Mouse (Mus musculus) hindbrain, embryonic 13.5 days (tissue): ENCODE data around the gene Cby3. TPM values are rescaled to one million over a fixed set of nuclear protein-coding genes. Genes with fewer than 3 reads are reported as not detected.
A peak's percentile ranks its signal among the peaks of the same experiment; 100 is the strongest.

ENCODE experiments used
- ATAC-seq: fragments of 200-750 bp; cut with Nextera tagmentation; 2 replicates; pipeline ENCODE4 v1.8.0; 2017; ENCODE audit warnings: moderate TSS enrichment; ENCODE audit not compliant: low FRiP score
- H3K27ac ChIP-seq: fragments of 300-500 bp; sonication (generic); 2 replicates; pipeline ENCODE4 v1.5.1; 2015; ENCODE audit warnings: inconsistent platforms, mild to moderate bottlenecking, moderate library complexity
- H3K27me3 ChIP-seq: fragments of 300-500 bp; sonication (generic); 2 replicates; pipeline ENCODE4 v1.6.1; 2015; ENCODE audit warnings: mild to moderate bottlenecking, inconsistent platforms
- H3K36me3 ChIP-seq: fragments of 300-500 bp; sonication (generic); 2 replicates; pipeline ENCODE4 v1.6.1; 2015; ENCODE audit warnings: mild to moderate bottlenecking, inconsistent platforms
- H3K4me1 ChIP-seq: fragments of 300-500 bp; sonication (generic); replicated peaks from 2 replicates; pipeline ENCODE4 v1.6.1; 2015; ENCODE audit warnings: inconsistent platforms
- H3K4me2 ChIP-seq: fragments of 300-500 bp; sonication (generic); 2 replicates; pipeline ENCODE4 v1.6.1; 2015; ENCODE audit warnings: inconsistent platforms, mild to moderate bottlenecking, moderate library complexity
- H3K4me3 ChIP-seq: fragments of 300-500 bp; sonication (generic); 2 replicates; pipeline ENCODE4 v1.5.1; 2015; ENCODE audit warnings: mild to moderate bottlenecking, inconsistent platforms
- H3K9ac ChIP-seq: fragments of 300-500 bp; sonication (generic); 2 replicates; pipeline ENCODE4 v1.6.1; 2015; ENCODE audit warnings: mild to moderate bottlenecking, inconsistent platforms
- H3K9me3 ChIP-seq: fragments of 300-500 bp; sonication (generic); 2 replicates; pipeline ENCODE4 v1.6.1; 2016; ENCODE audit warnings: inconsistent platforms
- WGBS: fragments of 180-500 bp; shearing (Covaris S2); methylation state at CpG from one replicate; pipeline ENCODE4 v1.1.7; 2015; 5-methylcytosine and 5-hydroxymethylcytosine counted together
- polyA plus RNA-seq: library from polyadenylated mRNA; unstranded; fragments of >200 nt; fragmentation: Nextera tagmentation; extraction: Ambion mirVana; gene quantifications from 2 replicates; pipeline ENCODE4 v1.2.1, GENCODE M21; 2015

Gene Cby3
- polyA plus RNA-seq, 1 experiment from 2014 or later = 0.75 TPM

GRCm38 (mm10) chr11:50379023-50379752 is 24.9 kb downstream of the Cby3 start:
- Histone ChIP-seq H3K9me3 (no peaks in the 10 kb centered on the region), H3K4me3 (peak overlapping the region; percentile 97), H3K27me3 (no peaks in the 10 kb centered on the region), H3K4me2 (peak overlapping the region; percentile 81), H3K36me3 (peaks cover 27% of the 10 kb centered on the region), H3K27ac (no peak overlapping the region), H3K9ac (peak overlapping the region; percentile 99), H3K4me1 (peaks cover 26% of the 10 kb centered on the region)
- no peak for ATAC-seq
- 67% methylated on average over 12 of the region's 12 CpGs for WGBS

DNA sequence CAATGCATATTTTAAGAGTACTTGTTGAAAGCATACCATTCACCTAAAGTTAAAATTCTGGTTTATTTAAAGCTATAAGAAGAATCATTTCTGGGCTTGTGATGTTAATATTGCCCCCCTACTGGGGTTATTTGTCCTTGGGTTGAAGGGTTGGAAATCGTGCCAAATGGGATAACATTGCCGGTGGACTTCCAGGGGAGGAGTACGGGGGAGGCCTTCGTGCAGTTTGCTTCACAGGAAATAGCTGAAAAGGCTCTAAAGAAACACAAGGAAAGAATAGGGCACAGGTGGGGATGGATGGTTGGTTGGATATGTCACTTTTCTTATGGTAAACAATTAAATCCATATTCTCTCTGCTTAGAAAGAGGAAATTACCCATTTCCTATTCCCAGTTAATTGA is 27.0 kb downstream of the Cby3 start:
- Histone ChIP-seq H3K9me3 (no peaks in the 10 kb centered on the region), H3K27me3 (no peaks in the 10 kb centered on the region), H3K36me3 (peaks cover 40% of the 10 kb centered on the region), H3K4me2 (peak overlapping the region; percentile 57), H3K4me3 (peak overlapping the region; percentile 34), H3K9ac (no peak overlapping the region), H3K4me1 (peaks cover 23% of the 10 kb centered on the region), H3K27ac (no peak overlapping the region)
- ATAC-seq = no peak
- 27% methylated on average over 4 of the region's 4 CpGs for WGBS

- peaks cover 81% of the 10 kb centered on the region for H3K36me3 ChIP-seq
- H3K4me3 ChIP-seq = no peak overlapping the region
- H3K9ac ChIP-seq = no peak overlapping the region
- no peak for ATAC-seq
- no peaks in the 10 kb centered on the region for H3K9me3 ChIP-seq
- WGBS = 80% methylated on average over 3 of the region's 3 CpGs
- no peak overlapping the region for H3K27ac ChIP-seq
- no peak overlapping the region for H3K4me2 ChIP-seq
- no peaks in the 10 kb centered on the region; the same call in 1 of the 2 replicates for H3K4me1 ChIP-seq
- H3K27me3 ChIP-seq = no peaks in the 10 kb centered on the region
Measured at GRCm38 (mm10) chr11:50387167-50387679, 33.0 kb downstream of the Cby3 start.

- Histone ChIP-seq H3K4me1 (no peaks in the 10 kb centered on the region), H3K27ac (no peak overlapping the region), H3K27me3 (no peaks in the 10 kb centered on the region), H3K36me3 (peaks cover 82% of the 10 kb centered on the region), H3K9me3 (no peaks in the 10 kb centered on the region), H3K4me2 (no peak overlapping the region), H3K9ac (no peak overlapping the region), H3K4me3 (no peak overlapping the region)
- ATAC-seq = 0 out of 2 replicates have a peak, but pooled peaks have one; percentile 5
- WGBS = 97% methylated on average over 4 of the region's 4 CpGs
Measured at GRCm38 (mm10) chr11:50387697-50388096, 33.4 kb downstream of the Cby3 start.

DNA sequence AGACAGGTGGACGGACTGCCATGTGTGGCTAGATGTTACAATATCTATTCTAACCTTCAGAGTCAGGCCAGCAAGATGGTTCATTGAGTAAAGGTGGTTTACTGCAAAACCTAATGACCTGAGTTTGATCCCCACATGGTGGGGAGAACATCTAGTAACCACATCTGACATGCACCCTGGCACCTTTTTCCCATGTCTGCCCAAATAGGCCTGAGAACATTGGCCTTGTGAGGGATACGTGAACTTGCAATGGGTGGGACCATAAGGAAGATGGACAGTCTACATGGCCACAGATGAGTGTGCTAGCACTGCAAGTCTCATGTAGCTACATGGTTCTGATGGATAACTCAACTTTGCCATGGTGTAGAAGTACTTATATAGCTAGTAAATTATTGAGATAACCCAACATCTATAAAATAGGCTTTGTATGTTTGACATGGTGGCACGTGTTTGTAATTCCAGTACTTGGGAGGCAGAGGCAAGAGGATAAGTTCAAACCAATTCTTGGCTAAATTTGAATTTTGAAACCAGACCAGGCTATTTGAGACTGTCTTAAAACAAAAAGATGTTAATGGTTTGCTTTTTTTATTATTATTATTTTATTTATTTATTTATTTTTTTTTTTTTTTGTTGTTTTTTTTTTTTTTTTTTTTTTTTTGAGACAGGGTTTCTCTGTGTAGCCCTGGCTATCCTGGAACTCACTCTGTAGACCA is 34.1 kb downstream of the Cby3 start:
- no peaks in the 10 kb centered on the region for H3K27me3 ChIP-seq
- H3K4me2 ChIP-seq = no peak overlapping the region
- no peaks in the 10 kb centered on the region for H3K9me3 ChIP-seq
- no peak overlapping the region for H3K27ac ChIP-seq
- 94% methylated on average over 3 of the region's 3 CpGs for WGBS
- H3K4me1 ChIP-seq = no peaks in the 10 kb centered on the region
- H3K36me3 ChIP-seq = peaks cover 82% of the 10 kb centered on the region
- ATAC-seq = 0 out of 2 replicates have a peak, but pooled peaks have one; percentile 16
- no peak overlapping the region for H3K4me3 ChIP-seq
- no peak overlapping the region for H3K9ac ChIP-seq

DNA sequence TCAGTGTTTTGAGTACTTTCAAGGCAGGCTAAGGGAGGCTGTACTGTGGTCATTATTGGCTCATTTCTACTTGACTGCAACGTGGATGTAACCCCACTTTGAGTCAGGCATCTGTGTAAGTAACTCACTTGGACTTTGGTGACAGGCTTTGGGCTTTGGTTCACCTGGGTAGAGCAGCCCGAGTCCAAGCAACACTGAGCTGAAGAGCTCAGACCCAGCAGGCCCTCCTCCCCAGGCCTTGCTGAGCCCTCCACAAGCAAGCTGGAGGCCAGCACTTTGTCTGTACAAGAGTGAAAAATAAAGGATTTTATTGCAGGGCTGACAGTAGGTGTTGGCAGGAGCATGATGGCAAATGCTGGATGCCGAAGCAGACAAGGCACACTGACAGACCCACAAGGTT is 34.7 kb downstream of the Cby3 start:
- Histone ChIP-seq H3K9me3 (no peaks in the 10 kb centered on the region), H3K9ac (no peak overlapping the region), H3K36me3 (peaks cover 86% of the 10 kb centered on the region), H3K27ac (0 out of 2 replicates have a peak overlapping the region, but pooled peaks have one; percentile 18), H3K27me3 (no peaks in the 10 kb centered on the region), H3K4me3 (no peak overlapping the region), H3K4me2 (no peak overlapping the region), H3K4me1 (no peaks in the 10 kb centered on the region)
- no peak for ATAC-seq
- WGBS = 79% methylated on average over 3 of the region's 3 CpGs

DNA sequence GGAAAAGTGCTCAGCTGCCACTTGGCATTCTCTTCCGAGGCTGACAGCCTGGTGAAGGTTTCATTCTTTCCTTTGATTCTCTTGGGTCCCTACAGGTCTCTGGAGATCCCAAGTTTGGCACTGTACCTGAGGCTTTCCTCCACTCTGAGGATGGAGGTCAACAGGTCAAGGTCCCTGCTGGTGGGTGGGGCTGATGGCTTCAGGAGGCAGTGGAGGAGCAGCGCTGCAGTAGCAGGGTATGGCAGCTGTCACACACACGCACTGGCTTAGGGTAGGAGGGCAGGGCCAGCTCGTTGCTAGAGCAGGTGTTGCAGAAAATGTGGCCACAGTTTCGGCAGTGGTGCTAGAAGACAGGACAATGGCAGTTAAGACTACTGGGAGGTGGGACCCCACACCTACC is 35.4 kb downstream of the Cby3 start:
- H3K27me3 ChIP-seq = no peaks in the 10 kb centered on the region
- no peak overlapping the region for H3K9ac ChIP-seq
- peaks cover 89% of the 10 kb centered on the region for H3K36me3 ChIP-seq
- no peak overlapping the region for H3K27ac ChIP-seq
- H3K4me3 ChIP-seq = no peak overlapping the region
- no peak for ATAC-seq
- no peaks in the 10 kb centered on the region for H3K9me3 ChIP-seq
- H3K4me1 ChIP-seq = no peaks in the 10 kb centered on the region
- 76% methylated on average over 5 of the region's 5 CpGs for WGBS
- H3K4me2 ChIP-seq = no peak overlapping the region

- Histone ChIP-seq H3K4me1 (no peaks in the 10 kb centered on the region), H3K4me3 (no peak overlapping the region), H3K27me3 (no peaks in the 10 kb centered on the region), H3K9me3 (no peaks in the 10 kb centered on the region), H3K9ac (no peak overlapping the region), H3K36me3 (peaks cover 90% of the 10 kb centered on the region), H3K27ac (no peak overlapping the region), H3K4me2 (no peak overlapping the region)
- ATAC-seq = no peak
- 90% methylated on average over 4 of the region's 4 CpGs for WGBS
Measured at GRCm38 (mm10) chr11:50391272-50391960, 37.2 kb downstream of the Cby3 start.

- no peak overlapping the region for H3K4me3 ChIP-seq
- H3K27me3 ChIP-seq = no peaks in the 10 kb centered on the region
- 92% methylated on average over 6 of the region's 6 CpGs for WGBS
- peaks cover 90% of the 10 kb centered on the region for H3K36me3 ChIP-seq
- H3K9ac ChIP-seq = no peak overlapping the region
- H3K4me1 ChIP-seq = no peaks in the 10 kb centered on the region
- no peak overlapping the region for H3K4me2 ChIP-seq
- H3K27ac ChIP-seq = no peak overlapping the region
- no peaks in the 10 kb centered on the region for H3K9me3 ChIP-seq
- ATAC-seq = no peak
Measured at GRCm38 (mm10) chr11:50393306-50393705, 39.0 kb downstream of the Cby3 start.

- Histone ChIP-seq H3K27me3 (no peaks in the 10 kb centered on the region), H3K4me3 (no peak overlapping the region), H3K36me3 (peaks cover 92% of the 10 kb centered on the region), H3K4me1 (no peaks in the 10 kb centered on the region), H3K9ac (no peak overlapping the region), H3K9me3 (no peaks in the 10 kb centered on the region), H3K4me2 (no peak overlapping the region), H3K27ac (no peak overlapping the region)
- ATAC-seq = no peak
- WGBS = 92% methylated on average over 7 of the region's 7 CpGs
Measured at GRCm38 (mm10) chr11:50394731-50395130, 40.5 kb downstream of the Cby3 start.

DNA sequence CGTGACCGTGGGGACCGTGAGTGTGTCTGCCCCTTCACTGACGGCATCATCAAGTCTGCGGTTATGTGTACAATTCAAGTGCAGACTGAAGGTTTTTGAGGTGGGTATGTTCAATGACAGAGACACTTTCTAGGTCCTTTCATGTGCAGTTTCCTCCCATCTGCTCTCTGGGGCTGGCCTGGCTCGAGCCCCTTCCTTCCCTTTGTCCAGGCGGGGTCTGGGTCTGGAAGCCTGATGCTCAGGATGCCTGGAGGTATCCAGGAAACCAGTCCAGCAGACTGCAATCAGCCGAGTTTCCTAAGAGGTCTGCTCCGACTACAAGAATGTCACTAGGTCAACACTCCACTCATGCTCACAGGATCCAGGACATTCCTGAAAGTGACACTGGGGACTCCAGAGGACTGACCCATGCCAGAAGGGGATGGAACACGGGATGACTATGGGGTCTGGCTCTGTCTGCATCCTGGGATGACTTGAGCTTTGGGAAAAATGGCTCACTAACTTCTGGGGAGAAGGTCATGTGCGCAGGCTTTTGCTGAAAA is 42.6 kb downstream of the Cby3 start:
- Histone ChIP-seq H3K4me1 (no peaks in the 10 kb centered on the region), H3K27ac (no peak overlapping the region), H3K4me3 (no peak overlapping the region), H3K36me3 (peaks cover 93% of the 10 kb centered on the region), H3K27me3 (no peaks in the 10 kb centered on the region), H3K9me3 (no peaks in the 10 kb centered on the region), H3K9ac (no peak overlapping the region), H3K4me2 (no peak overlapping the region)
- WGBS = 69% methylated on average over 11 of the region's 11 CpGs
- no peak for ATAC-seq

- Histone ChIP-seq H3K36me3 (peaks cover 93% of the 10 kb centered on the region), H3K4me3 (no peak overlapping the region), H3K27me3 (no peaks in the 10 kb centered on the region), H3K27ac (no peak overlapping the region; the same call in 1 of the 2 replicates), H3K4me2 (no peak overlapping the region), H3K9ac (no peak overlapping the region), H3K9me3 (no peaks in the 10 kb centered on the region), H3K4me1 (no peaks in the 10 kb centered on the region)
- ATAC-seq = no peak
- WGBS = 76% methylated on average over 9 of the region's 9 CpGs
Measured at GRCm38 (mm10) chr11:50397316-50397715, 43.1 kb downstream of the Cby3 start.
